Comparison of ENCODE assay signal across 26 mouse cellular contexts in genomic region chr13:92326030-92326429, GRCm38 (mm10). TPM values are rescaled to one million over a fixed set of nuclear protein-coding genes. Genes with fewer than 3 reads are reported as not detected.
A peak's percentile ranks its signal among the peaks of the same experiment; 100 is the strongest.
DNase-seq lines count a peak whose midpoint lies in the region; ATAC-seq and TF ChIP-seq lines count a peak whose summit lies in the region.
"Had no signal": no experiment of that assay in that cellular context is flagged by ENCODE, and none has a peak within 500 bp of the region (broad histone marks: within the 10 kb centered on the region; RNA-seq: fewer than 3 reads in every experiment).

No protein-coding gene starts in this region.

- H3K27me3 ChIP-seq in heart, adult 2 months (ENCODE audit: control insufficient read depth, insufficient read depth, low read length), result no peaks in the 10 kb centered on the region
- H3K27me3 ChIP-seq in kidney, embryonic 16.5 days (ENCODE audit: insufficient read depth, low read length), result no peaks in the 10 kb centered on the region
- no peaks in the 10 kb centered on the region for H3K27me3 ChIP-seq in G1E (ENCODE audit: insufficient read depth, low read length)
- H3K27me3 ChIP-seq in intestine, embryonic 16.5 days (replicated peaks; ENCODE audit: control insufficient read depth, insufficient read depth, low read length), result no peaks in the 10 kb centered on the region
- H3K27me3 ChIP-seq: embryonic facial prominence, embryonic 12.5 days; forebrain, embryonic 12.5 days; hindbrain, embryonic 13.5 days had no signal

- TF ChIP-seq EP300 in heart, adult 2 months (IDR thresholded peaks at IDR 0.05; ENCODE audit: insufficient read depth, low read depth, low read length), result no peak

- no peak overlapping the region for H3K4me2 ChIP-seq in kidney, embryonic 16.5 days (replicated peaks; ENCODE audit: low read depth, low read length)
- no peak overlapping the region for H3K4me2 ChIP-seq in intestine, embryonic 16.5 days (ENCODE audit: low read depth, low read length)
- H3K4me2 ChIP-seq: embryonic facial prominence, embryonic 12.5 days; forebrain, embryonic 12.5 days; heart, embryonic 11.5 days; hindbrain, embryonic 13.5 days had no signal

- H3K36me3 ChIP-seq in heart, adult 2 months (ENCODE audit: control insufficient read depth, insufficient read depth, low read length), result no peaks in the 10 kb centered on the region
- peaks cover 11% of the 10 kb centered on the region; the same call in 1 of the 2 replicates for H3K36me3 ChIP-seq in kidney, embryonic 16.5 days (ENCODE audit: insufficient read depth, low read length)
- H3K36me3 ChIP-seq in G1E (replicated peaks), result peaks cover 65% of the 10 kb centered on the region
- no peaks in the 10 kb centered on the region for H3K36me3 ChIP-seq in intestine, embryonic 16.5 days (ENCODE audit: control insufficient read depth, insufficient read depth, low read length)
- H3K36me3 ChIP-seq: embryonic facial prominence, embryonic 12.5 days had no signal

- peak; percentile 40 for DNase-seq in heart, adult 11 months
- no peak for DNase-seq in heart, adult 2 months
- DNase-seq in kidney, postnatal 4 days, result no peak
- peak; percentile 12 for DNase-seq in G1E (ENCODE audit: low spot score)
- peak; percentile 12 for DNase-seq in adipocyte (ENCODE audit: low spot score)
- DNase-seq in layer of hippocampus, postnatal 10 days (ENCODE audit: low spot score in 2 of 2), result no peak
- DNase-seq: adrenal gland, postnatal 10 days; cerebellum, adult 11-12 months; cerebellum, adult 9-10 months; cerebellum, postnatal 25 days; gastrocnemius, postnatal 36 days; heart, adult 18-20 months; kidney, adult 18-20 months had no signal

- TF ChIP-seq CTCF in heart, adult 2 months (IDR thresholded peaks at IDR 0.05), result no peak
- no peak for TF ChIP-seq CTCF in G1E (IDR thresholded peaks at IDR 0.05; ENCODE audit: low read depth, low read length)

- intact Hi-C loops in heart, adult 2 months (cut with DNase I), result no loop called here

- no peaks in the 10 kb centered on the region for H3K9me3 ChIP-seq in kidney, embryonic 16.5 days (ENCODE audit: low read length)
- H3K9me3 ChIP-seq in G1E (replicated peaks), result no peaks in the 10 kb centered on the region
- H3K9me3 ChIP-seq in intestine, embryonic 16.5 days (ENCODE audit: control insufficient read depth, low read length), result no peaks in the 10 kb centered on the region
- H3K9me3 ChIP-seq: embryonic facial prominence, embryonic 12.5 days; forebrain, embryonic 12.5 days; hindbrain, embryonic 13.5 days had no signal

- H3K4me1 ChIP-seq in heart, adult 2 months (ENCODE audit: control insufficient read depth, insufficient read depth, low read length), result no peaks in the 10 kb centered on the region; the same call in 1 of the 2 replicates
- H3K4me1 ChIP-seq in kidney, embryonic 16.5 days (ENCODE audit: insufficient read depth, low read length), result no peaks in the 10 kb centered on the region
- H3K4me1 ChIP-seq in G1E (ENCODE audit: insufficient read depth, low read depth, low read length), result peaks cover 40% of the 10 kb centered on the region
- H3K4me1 ChIP-seq in intestine, embryonic 16.5 days (ENCODE audit: control insufficient read depth, insufficient read depth, low read length), result no peaks in the 10 kb centered on the region
- H3K4me1 ChIP-seq: embryonic facial prominence, embryonic 12.5 days; forebrain, embryonic 12.5 days; hindbrain, embryonic 13.5 days had no signal

- TF ChIP-seq POLR2A in heart, adult 2 months (IDR thresholded peaks at IDR 0.05; ENCODE audit: insufficient read depth, low read depth, low read length), result no peak

- no peak overlapping the region for H3K4me3 ChIP-seq in heart, adult 2 months
- no peak overlapping the region for H3K4me3 ChIP-seq in kidney, embryonic 16.5 days (ENCODE audit: low read length)
- H3K4me3 ChIP-seq in G1E (ENCODE audit: low read depth, low read length), result peak overlapping the region; percentile 14; the same call in 1 of the 2 replicates
- no peak overlapping the region for H3K4me3 ChIP-seq in intestine, embryonic 16.5 days (ENCODE audit: low read length)
- H3K4me3 ChIP-seq: embryonic facial prominence, embryonic 12.5 days; forebrain, embryonic 12.5 days; hindbrain, embryonic 13.5 days had no signal

- H3K79me2 ChIP-seq in heart, adult 2 months (replicated peaks; ENCODE audit: control insufficient read depth, insufficient read depth, low read length), result no peaks in the 10 kb centered on the region

- no peak overlapping the region for H3K27ac ChIP-seq in heart, adult 2 months
- no peak overlapping the region for H3K27ac ChIP-seq in kidney, embryonic 16.5 days (ENCODE audit: low read length)
- H3K27ac ChIP-seq in intestine, embryonic 16.5 days (ENCODE audit: low read length), result no peak overlapping the region
- H3K27ac ChIP-seq: embryonic facial prominence, embryonic 12.5 days; forebrain, embryonic 12.5 days; hindbrain, embryonic 13.5 days; hindbrain, postnatal 0 days had no signal

- H3K9ac ChIP-seq in heart, adult 2 months (ENCODE audit: low read depth, low read length), result no peak overlapping the region
- H3K9ac ChIP-seq in kidney, embryonic 16.5 days (replicated peaks; ENCODE audit: low read length), result no peak overlapping the region
- H3K9ac ChIP-seq in intestine, embryonic 16.5 days (ENCODE audit: low read depth, low read length), result no peak overlapping the region
- H3K9ac ChIP-seq: embryonic facial prominence, embryonic 12.5 days; forebrain, embryonic 12.5 days; hindbrain, embryonic 13.5 days had no signal

- 51% methylated on average over 5 of the region's 5 CpGs for WGBS in heart, adult 2 months
- WGBS in kidney, embryonic 16.5 days, result 57% methylated on average over 5 of the region's 5 CpGs
- 81% methylated on average over 5 of the region's 5 CpGs for WGBS in intestine, embryonic 16.5 days

- peak; percentile 49; the same call in 1 of the 2 replicates for ATAC-seq in kidney, embryonic 16.5 days (ENCODE audit: low FRiP score, low TSS enrichment)
- ATAC-seq in G1E (ENCODE audit: extremely low read depth, insufficient number of reproducible peaks, low FRiP score, poor library complexity, severe bottlenecking), result no peak
- ATAC-seq in intestine, embryonic 16.5 days, result no peak
- ATAC-seq: forebrain, embryonic 16.5 days; hindbrain, postnatal 0 days had no signal

RNA-seq across cellular contexts. Expression of gene Gm20379, which starts 20.2 kb away (rescaled TPM):
- not detected for total RNA-seq in heart, adult 2 months (2021)
- not detected in 2 replicates for polyA plus RNA-seq in heart, adult 2 months (2012; rRNA removed)
- 1.2 and 1.9 TPM in 2 replicates for polyA plus RNA-seq in kidney, embryonic 16.5 days (2015; fragmentation: Nextera tagmentation; extraction: Ambion mirVana)
- total RNA-seq in G1E (2014; fragmentation: Nextera tagmentation) (not detected in 2 replicates), G1E (2017) (not detected in 2 replicates)
- polyA plus RNA-seq in G1E (2012), result not detected in 2 replicates
- total RNA-seq in layer of hippocampus, postnatal 10 days (2021), result not detected
- polyA plus RNA-seq in intestine, embryonic 16.5 days (2015; fragmentation: Nextera tagmentation; extraction: Ambion mirVana), result 0.40 and 0.65 TPM in 2 replicates
- total RNA-seq: adrenal gland, postnatal 10 days; adrenal gland, postnatal 4 days; gastrocnemius, adult 8-10 months; gastrocnemius, postnatal 36 days; heart, adult 18-20 months; hematopoietic stem cell, adult 5-6 weeks; hindbrain, postnatal 0 days had no signal
- polyA plus RNA-seq: brain, embryonic 14.5 days; cortical plate, adult 2 months had no signal

RNA-seq across cellular contexts. Expression of gene Dhfr, which starts 28.5 kb away (rescaled TPM):
- under 1 TPM; 0.78 to 0.84 TPM for total RNA-seq in heart, adult 2 months (2021)
- polyA plus RNA-seq in heart, adult 2 months (2012; rRNA removed), result 0.39 and 0.91 TPM in 2 replicates
- polyA plus RNA-seq in kidney, embryonic 16.5 days (2015; fragmentation: Nextera tagmentation; extraction: Ambion mirVana), result 21.0 and 21.7 TPM in 2 replicates
- total RNA-seq in G1E (2014; fragmentation: Nextera tagmentation), result 24.2 and 30.5 TPM in 2 replicates
- total RNA-seq in G1E (2017), result 26.5 and 27.1 TPM in 2 replicates
- polyA plus RNA-seq in G1E (2012), result 1.1 and 1.2 TPM in 2 replicates
- 1 to 10 TPM; 2.0 to 2.1 TPM for total RNA-seq in layer of hippocampus, postnatal 10 days (2021)
- polyA plus RNA-seq in intestine, embryonic 16.5 days (2015; fragmentation: Nextera tagmentation; extraction: Ambion mirVana), result 15.8 and 17.8 TPM in 2 replicates

RNA-seq across cellular contexts. Expression of gene Msh3, which starts 28.8 kb away (rescaled TPM):
- 1 to 10 TPM; 7.2 to 9.1 TPM for total RNA-seq in heart, adult 2 months (2021)
- polyA plus RNA-seq in heart, adult 2 months (2012; rRNA removed), result 3.9 and 5.7 TPM in 2 replicates
- polyA plus RNA-seq in kidney, embryonic 16.5 days (2015; fragmentation: Nextera tagmentation; extraction: Ambion mirVana), result 30.4 and 34.2 TPM in 2 replicates
- 39.0 and 44.4 TPM in 2 replicates for total RNA-seq in G1E (2014; fragmentation: Nextera tagmentation)
- 43.7 and 49.1 TPM in 2 replicates for total RNA-seq in G1E (2017)
- 33.1 and 33.5 TPM in 2 replicates for polyA plus RNA-seq in G1E (2012)
- 10 to 100 TPM; 29.4 to 30.9 TPM for total RNA-seq in layer of hippocampus, postnatal 10 days (2021)
- 16.4 and 17.1 TPM in 2 replicates for polyA plus RNA-seq in intestine, embryonic 16.5 days (2015; fragmentation: Nextera tagmentation; extraction: Ambion mirVana)

Comparison
In these comparisons a context has a peak if more than half of its experiments do, and no peak if none do; other contexts are left out.
1. DNase-seq: peak in heart, adult 11 months (single experiment), G1E (single experiment) and adipocyte (single experiment); none in heart, adult 2 months (0 of 2), kidney, postnatal 4 days (0 of 2) and layer of hippocampus, postnatal 10 days (0 of 2).